Comparison of ENCODE assay signal across 17 mouse cellular contexts in the genomic region with DNA sequence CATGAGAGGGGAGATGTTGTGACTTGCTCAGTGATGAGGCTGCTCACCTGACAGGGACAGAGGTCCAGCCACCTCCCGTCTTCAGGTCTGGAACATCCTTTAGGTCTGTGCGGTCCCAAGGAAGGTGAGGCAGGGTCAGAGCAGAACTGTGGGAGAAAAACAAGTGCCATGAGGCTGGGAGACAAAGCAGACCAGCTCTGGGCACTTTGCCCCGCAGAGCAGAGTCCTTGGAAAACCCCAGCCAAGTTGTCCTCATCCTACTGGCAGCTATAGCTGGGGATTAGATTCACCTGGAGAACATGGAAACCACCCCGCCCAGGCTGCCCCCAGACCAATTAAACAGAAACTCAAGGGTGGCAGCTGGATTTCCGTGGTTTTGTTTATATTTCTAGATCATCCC.
DNase-seq lines count a peak whose midpoint lies in the region; ATAC-seq and TF ChIP-seq lines count a peak whose summit lies in the region.
"Had no signal": no experiment of that assay in that cellular context is flagged by ENCODE, and none has a peak within 500 bp of the region (broad histone marks: within the 10 kb centered on the region; RNA-seq: fewer than 3 reads in every experiment).

No protein-coding gene starts in this region.

- H3K4me3 ChIP-seq in heart, embryonic 10.5 days = no peak overlapping the region
- no peak overlapping the region for H3K4me3 ChIP-seq in lung, embryonic 15.5 days
- H3K4me3 ChIP-seq in kidney, embryonic 15.5 days (replicated peaks) = no peak overlapping the region
- no peak overlapping the region for H3K4me3 ChIP-seq in stomach, postnatal 0 days (ENCODE audit: low read depth, low read length)
- H3K4me3 ChIP-seq: midbrain, embryonic 10.5 days had no signal

- 0 out of 2 replicates have a peak overlapping the region, but pooled peaks have one; percentile 6 for H3K27ac ChIP-seq in heart, embryonic 10.5 days
- peak overlapping the region; percentile 27 for H3K27ac ChIP-seq in lung, embryonic 15.5 days
- 0 out of 2 replicates have a peak overlapping the region, but pooled peaks have one; percentile 33 for H3K27ac ChIP-seq in kidney, embryonic 15.5 days
- peak overlapping the region; percentile 53 for H3K27ac ChIP-seq in stomach, postnatal 0 days (replicated peaks)
- H3K27ac ChIP-seq: midbrain, embryonic 10.5 days had no signal

- intact Hi-C loops in heart, postnatal 36 days (cut with DNase I) = no loop called here

- H3K27me3 ChIP-seq in heart, embryonic 10.5 days (ENCODE audit: insufficient read depth, poor library complexity, severe bottlenecking) = peaks cover 50% of the 10 kb centered on the region
- H3K27me3 ChIP-seq in lung, embryonic 15.5 days = no peaks in the 10 kb centered on the region
- H3K27me3 ChIP-seq in kidney, embryonic 15.5 days = no peaks in the 10 kb centered on the region
- no peaks in the 10 kb centered on the region for H3K27me3 ChIP-seq in stomach, postnatal 0 days (ENCODE audit: control insufficient read depth, insufficient read depth, low read length)

- no peak overlapping the region for H3K4me2 ChIP-seq in lung, embryonic 15.5 days
- no peak overlapping the region for H3K4me2 ChIP-seq in kidney, embryonic 15.5 days
- no peak overlapping the region for H3K4me2 ChIP-seq in stomach, postnatal 0 days (replicated peaks; ENCODE audit: low read depth)
- H3K4me2 ChIP-seq: liver, embryonic 11.5 days had no signal

- no peak for TF ChIP-seq EP300 in stomach, postnatal 0 days (optimal IDR thresholded peaks at IDR 0.05)

- 71% methylated on average over 5 of the region's 5 CpGs for WGBS in heart, embryonic 10.5 days
- WGBS in lung, embryonic 15.5 days = 41% methylated on average over 5 of the region's 5 CpGs
- 62% methylated on average over 5 of the region's 5 CpGs for WGBS in kidney, embryonic 15.5 days
- WGBS in stomach, postnatal 0 days = 46% methylated on average over 5 of the region's 5 CpGs

- H3K4me1 ChIP-seq in heart, embryonic 10.5 days = peaks cover 71% of the 10 kb centered on the region
- peaks cover 57% of the 10 kb centered on the region for H3K4me1 ChIP-seq in lung, embryonic 15.5 days
- H3K4me1 ChIP-seq in kidney, embryonic 15.5 days = peaks cover 54% of the 10 kb centered on the region
- H3K4me1 ChIP-seq in stomach, postnatal 0 days (replicated peaks; ENCODE audit: control insufficient read depth, insufficient read depth) = peaks cover 4% of the 10 kb centered on the region

- ATAC-seq in lung, embryonic 15.5 days (ENCODE audit: borderline replicate concordance, extremely low read depth, low FRiP score, low TSS enrichment) = no peak
- ATAC-seq in kidney, embryonic 15.5 days (replicated peaks; ENCODE audit: low FRiP score) = no peak
- ATAC-seq in stomach, postnatal 0 days (ENCODE audit: low FRiP score, low TSS enrichment) = 0 out of 2 replicates have a peak, but pooled peaks have one; percentile 8
- ATAC-seq: forebrain, embryonic 14.5 days; hindbrain, embryonic 16.5 days had no signal

- H3K9me3 ChIP-seq in heart, embryonic 10.5 days = no peaks in the 10 kb centered on the region
- no peaks in the 10 kb centered on the region for H3K9me3 ChIP-seq in lung, embryonic 15.5 days
- H3K9me3 ChIP-seq in kidney, embryonic 15.5 days (replicated peaks) = no peaks in the 10 kb centered on the region
- no peaks in the 10 kb centered on the region for H3K9me3 ChIP-seq in stomach, postnatal 0 days (ENCODE audit: control insufficient read depth, low read length)
- H3K9me3 ChIP-seq: G1E; midbrain, embryonic 10.5 days had no signal

- no peak overlapping the region for H3K9ac ChIP-seq in lung, embryonic 15.5 days
- H3K9ac ChIP-seq in kidney, embryonic 15.5 days = no peak overlapping the region
- H3K9ac ChIP-seq in stomach, postnatal 0 days (ENCODE audit: low read length) = no peak overlapping the region

- no peak for TF ChIP-seq CTCF in stomach, postnatal 0 days (IDR thresholded peaks at IDR 0.05; ENCODE audit: low read depth)

- no peak for DNase-seq in heart, embryonic 10.5 days (ENCODE audit: low spot score)
- no peak for DNase-seq in heart, postnatal 36 days
- no peak for DNase-seq in lung, postnatal 36 days
- DNase-seq in stomach, postnatal 0 days (ENCODE audit: low spot score) = no peak
- no peak for DNase-seq in embryo, embryonic 9.5 days (ENCODE audit: extremely low spot score)
- DNase-seq: adrenal gland, postnatal 25 days; gastrocnemius, postnatal 10 days; lung, postnatal 14 days; right cerebral cortex, postnatal 14 days; thymus, postnatal 36 days had no signal

- no peaks in the 10 kb centered on the region for H3K36me3 ChIP-seq in heart, embryonic 10.5 days
- peaks cover 42% of the 10 kb centered on the region for H3K36me3 ChIP-seq in lung, embryonic 15.5 days
- H3K36me3 ChIP-seq in kidney, embryonic 15.5 days = peaks cover 19% of the 10 kb centered on the region; the same call in 1 of the 2 replicates
- H3K36me3 ChIP-seq in stomach, postnatal 0 days (ENCODE audit: control insufficient read depth, insufficient read depth, low read length) = peaks cover 3% of the 10 kb centered on the region; the same call in 1 of the 2 replicates
- H3K36me3 ChIP-seq: G1E; midbrain, embryonic 10.5 days had no signal
